Mouse (Mus musculus) liver, embryonic 12.5 days (tissue): Measurements from ENCODE around the gene Nacad. TPM values are rescaled to one million over a fixed set of nuclear protein-coding genes. Genes with fewer than 3 reads are reported as not detected.

Experiments
- polyA plus RNA-seq: library from polyadenylated mRNA; unstranded; fragments of >200 nt; fragmentation: Nextera tagmentation; extraction: Ambion mirVana; gene quantifications from 2 replicates; pipeline ENCODE4 v1.2.1, GENCODE M21; 2016

Gene Nacad
- polyA plus RNA-seq, 1 experiment from 2014 or later = 7.5 TPM

Other genes with a start within 250 kb of the Nacad start
- gene Zmiz2, start 217.0 kb downstream of the Nacad start, polyA plus RNA-seq = 5.6 and 6.7 TPM in 2 replicates
- gene Ppia, start 190.6 kb downstream of the Nacad start, polyA plus RNA-seq = 3,798 and 3,900 TPM in 2 replicates
- 121 and 125 TPM in 2 replicates for gene H2afv, start 161.6 kb downstream of the Nacad start, polyA plus RNA-seq
- gene Purb, start 130.1 kb downstream of the Nacad start, polyA plus RNA-seq = 11.2 and 11.6 TPM in 2 replicates
- gene Myo1g, start 85.1 kb downstream of the Nacad start, polyA plus RNA-seq = 5.8 and 6.2 TPM in 2 replicates
- gene Ccm2, start 59.2 kb downstream of the Nacad start, polyA plus RNA-seq = 57.9 and 60.0 TPM in 2 replicates
- 69.3 TPM in 2 replicates for gene Tbrg4, start 20.0 kb upstream of the Nacad start, polyA plus RNA-seq
- gene Wap, start 32.6 kb upstream of the Nacad start, polyA plus RNA-seq = not detected in 2 replicates
- 0.23 and 0.49 TPM in 2 replicates for gene Ramp3, start 52.5 kb upstream of the Nacad start, polyA plus RNA-seq
- not detected in 2 replicates for gene Gm11983, start 231.6 kb upstream of the Nacad start, polyA plus RNA-seq